Mouse (Mus musculus): Measurements from ENCODE around the gene Wdr24. TPM values are rescaled to one million over a fixed set of nuclear protein-coding genes. Genes with fewer than 3 reads are reported as not detected.

Wdr24 gene
- 22.9 and 25.5 TPM in 2 replicates for polyA plus RNA-seq (2014; fragmentation: Nextera tagmentation; extraction: Ambion mirVana)

DNA sequence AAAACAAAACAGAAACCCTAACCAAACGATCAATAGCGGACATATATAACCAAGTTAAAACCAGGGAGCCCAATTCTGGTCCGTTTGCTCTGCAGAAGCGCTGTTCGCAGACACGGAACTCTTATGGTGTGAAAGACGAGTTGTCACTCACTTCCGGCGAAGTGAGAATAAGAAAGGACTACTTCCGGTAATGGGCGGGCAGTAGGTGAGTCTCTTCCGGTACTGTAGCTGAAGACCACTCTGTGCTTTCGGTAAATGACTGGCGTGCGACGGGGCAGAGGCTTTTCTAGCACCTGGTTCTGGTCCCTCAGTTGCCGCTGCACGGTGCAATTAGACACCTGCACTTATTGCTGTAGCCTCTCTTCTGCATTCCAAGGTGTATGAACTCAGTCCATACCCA is at the start of gene Wdr24:
Gene Wdr24 (plus strand): TSS at position 176 of the 400 bp plus-strand sequence.
- WGBS, result 0% methylated on average over 18 of the region's 18 CpGs
- Histone ChIP-seq H3K36me3 (ENCODE audit: control insufficient read depth, insufficient read depth, low read length) (peaks cover 23% of the 10 kb centered on the region), H3K27ac (replicated peaks; ENCODE audit: low read depth, low read length) (peak within 1 kb of the TSS; percentile 29; the same call in 1 of the 2 replicates), H3K4me2 (ENCODE audit: low read depth, low read length) (peak within 1 kb of the TSS; percentile 98), H3K4me1 (ENCODE audit: control insufficient read depth, insufficient read depth, low read length) (peaks cover 12% of the 10 kb centered on the region), H3K9me3 (ENCODE audit: control insufficient read depth, low read length) (no peaks in the 10 kb centered on the region), H3K4me3 (ENCODE audit: low read depth, low read length) (peak within 1 kb of the TSS; percentile 74), H3K27me3 (replicated peaks; ENCODE audit: control insufficient read depth, insufficient read depth, low read length) (peaks cover 28% of the 10 kb centered on the region), H3K9ac (ENCODE audit: low read depth, low read length) (peak within 1 kb of the TSS; percentile 76)
- peak; percentile 95 for DNase-seq (ENCODE audit: low spot score)
- ATAC-seq (ENCODE audit: low read depth), result peak; percentile 79

DNA sequence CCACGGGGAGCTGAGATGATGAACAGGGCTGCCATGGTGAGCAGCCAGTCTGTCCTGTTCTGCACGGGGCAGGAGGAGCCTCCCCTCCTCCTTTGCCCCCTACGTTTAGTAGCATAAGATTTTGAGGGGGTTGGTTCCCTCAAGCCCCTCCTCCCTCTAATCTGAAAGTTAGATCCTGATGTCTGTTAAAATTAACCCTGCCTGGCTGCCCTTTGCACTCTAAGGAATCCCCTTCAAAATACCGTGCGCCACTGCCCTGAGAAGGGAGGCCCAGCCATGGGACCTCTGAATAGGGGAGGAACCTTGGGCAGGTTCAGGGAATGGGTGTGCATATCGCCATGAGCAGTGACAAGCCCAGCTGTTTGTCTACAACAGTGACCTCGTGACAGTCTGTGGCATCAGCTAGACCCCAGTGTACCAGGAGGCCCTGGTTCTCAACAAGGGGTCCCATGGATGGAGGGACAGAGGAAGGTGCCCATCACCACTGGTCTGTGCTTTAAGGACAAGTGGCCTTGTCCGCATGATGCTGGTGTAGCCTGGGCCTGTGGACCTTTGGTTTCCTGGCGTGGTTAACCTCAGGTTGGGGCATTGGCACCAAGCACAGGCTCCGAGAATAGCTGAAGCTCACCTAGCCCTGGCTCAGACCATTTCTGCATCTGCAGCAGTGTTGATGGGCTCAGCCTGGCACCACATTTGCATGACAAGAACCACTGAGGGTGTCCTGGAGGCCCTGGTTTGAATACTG is 47.9 kb upstream of the Wdr24 start:
- no peaks in the 10 kb centered on the region for H3K27me3 ChIP-seq (replicated peaks; ENCODE audit: control insufficient read depth, insufficient read depth, low read length)
- no peak overlapping the region for H3K4me3 ChIP-seq (ENCODE audit: low read depth, low read length)
- ATAC-seq (ENCODE audit: low read depth) (no peak), DNase-seq (ENCODE audit: low spot score) (no peak)
- H3K36me3 ChIP-seq (ENCODE audit: control insufficient read depth, insufficient read depth, low read length), result peaks cover 15% of the 10 kb centered on the region
- H3K9ac ChIP-seq (ENCODE audit: low read depth, low read length), result no peak overlapping the region
- 0 out of 2 replicates have a peak, but pooled peaks cover 3% of the 10 kb centered on the region for H3K4me1 ChIP-seq (ENCODE audit: control insufficient read depth, insufficient read depth, low read length)
- H3K27ac ChIP-seq (replicated peaks; ENCODE audit: low read depth, low read length), result no peak overlapping the region
- no peaks in the 10 kb centered on the region for H3K9me3 ChIP-seq (ENCODE audit: control insufficient read depth, low read length)
- H3K4me2 ChIP-seq (ENCODE audit: low read depth, low read length), result no peak overlapping the region
- 76% methylated on average over 10 of the region's 10 CpGs for WGBS

DNA sequence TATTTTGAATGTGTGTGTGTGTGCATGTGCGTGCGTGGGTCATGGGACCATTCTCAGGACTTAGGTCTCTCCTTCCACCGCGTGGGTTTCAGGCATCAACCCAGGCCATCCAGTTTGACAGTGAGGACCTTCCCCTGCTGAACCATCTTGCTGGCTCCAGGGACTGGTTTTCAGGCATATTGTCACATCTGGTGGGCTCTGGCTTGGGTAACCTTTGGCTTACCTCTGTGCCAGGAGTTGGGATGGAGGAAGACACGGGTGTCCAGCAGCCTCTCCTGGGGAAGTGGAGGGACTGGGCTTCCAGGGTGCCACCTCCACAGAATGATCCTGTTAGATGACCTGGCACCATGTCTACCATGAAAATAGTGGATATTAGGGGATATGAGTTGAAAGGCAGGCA is 45.5 kb upstream of the Wdr24 start:
- WGBS, result 90% methylated on average over 5 of the region's 5 CpGs
- Histone ChIP-seq H3K4me2 (ENCODE audit: low read depth, low read length) (no peak overlapping the region), H3K9ac (ENCODE audit: low read depth, low read length) (no peak overlapping the region), H3K27me3 (replicated peaks; ENCODE audit: control insufficient read depth, insufficient read depth, low read length) (no peaks in the 10 kb centered on the region), H3K4me3 (ENCODE audit: low read depth, low read length) (no peak overlapping the region), H3K9me3 (ENCODE audit: control insufficient read depth, low read length) (no peaks in the 10 kb centered on the region), H3K4me1 (ENCODE audit: control insufficient read depth, insufficient read depth, low read length) (0 out of 2 replicates have a peak, but pooled peaks cover 3% of the 10 kb centered on the region), H3K36me3 (ENCODE audit: control insufficient read depth, insufficient read depth, low read length) (peaks cover 38% of the 10 kb centered on the region), H3K27ac (replicated peaks; ENCODE audit: low read depth, low read length) (no peak overlapping the region)
- no peak for DNase-seq (ENCODE audit: low spot score)
- ATAC-seq (ENCODE audit: low read depth), result no peak

DNA sequence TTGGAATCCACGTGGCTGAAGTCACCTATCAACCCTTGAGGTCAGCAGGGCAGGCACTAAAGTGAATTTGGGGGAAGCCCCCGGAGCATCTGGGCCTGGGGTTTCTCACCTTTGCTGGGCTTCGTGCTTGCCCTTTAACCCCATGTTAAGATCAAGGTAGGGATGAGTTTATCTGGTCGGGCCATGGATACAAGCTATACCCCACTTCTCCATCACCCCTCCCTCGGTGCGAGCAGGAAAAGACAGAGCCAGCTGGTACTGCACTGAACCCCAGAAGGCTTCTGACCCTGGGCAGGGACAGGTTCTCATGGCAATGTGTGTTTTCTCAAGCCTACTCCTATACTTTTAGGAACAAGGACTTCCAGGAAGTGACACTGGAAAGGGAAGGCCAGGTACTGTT is 42.1 kb upstream of the Wdr24 start:
- ATAC-seq (ENCODE audit: low read depth) (no peak), DNase-seq (ENCODE audit: low spot score) (no peak)
- H3K4me1 ChIP-seq (ENCODE audit: control insufficient read depth, insufficient read depth, low read length), result peaks cover 14% of the 10 kb centered on the region
- no peak overlapping the region for H3K9ac ChIP-seq (ENCODE audit: low read depth, low read length)
- H3K4me3 ChIP-seq (ENCODE audit: low read depth, low read length), result no peak overlapping the region
- H3K27me3 ChIP-seq (replicated peaks; ENCODE audit: control insufficient read depth, insufficient read depth, low read length), result no peaks in the 10 kb centered on the region
- WGBS, result 78% methylated on average over 6 of the region's 6 CpGs
- H3K4me2 ChIP-seq (ENCODE audit: low read depth, low read length), result no peak overlapping the region
- H3K9me3 ChIP-seq (ENCODE audit: control insufficient read depth, low read length), result no peaks in the 10 kb centered on the region
- H3K27ac ChIP-seq (replicated peaks; ENCODE audit: low read depth, low read length), result no peak overlapping the region
- peaks cover 50% of the 10 kb centered on the region for H3K36me3 ChIP-seq (ENCODE audit: control insufficient read depth, insufficient read depth, low read length)

DNA sequence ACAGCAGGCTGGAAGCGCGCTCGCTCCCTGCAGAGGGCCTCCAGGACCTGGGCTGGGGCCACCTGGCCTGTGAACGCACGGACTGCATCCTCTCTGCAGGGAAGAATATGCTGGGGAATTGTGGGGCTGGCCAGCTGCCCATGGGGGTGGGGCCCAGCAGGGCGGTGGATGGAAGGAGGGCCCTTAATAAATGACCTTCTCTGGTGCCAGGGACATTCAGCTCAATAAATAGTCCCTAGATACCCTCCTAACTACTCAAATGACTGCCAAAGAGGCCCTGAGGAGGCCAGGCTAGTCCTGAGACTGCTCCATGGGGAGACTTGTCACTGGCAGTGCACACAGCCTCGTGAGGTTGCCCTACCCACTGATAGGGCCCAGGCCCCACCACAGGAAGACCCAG is 40.3 kb upstream of the Wdr24 start:
- peaks cover 14% of the 10 kb centered on the region for H3K4me1 ChIP-seq (ENCODE audit: control insufficient read depth, insufficient read depth, low read length)
- DNase-seq (ENCODE audit: low spot score) (no peak), ATAC-seq (ENCODE audit: low read depth) (no peak)
- no peak overlapping the region for H3K27ac ChIP-seq (replicated peaks; ENCODE audit: low read depth, low read length)
- no peak overlapping the region for H3K9ac ChIP-seq (ENCODE audit: low read depth, low read length)
- no peaks in the 10 kb centered on the region for H3K27me3 ChIP-seq (replicated peaks; ENCODE audit: control insufficient read depth, insufficient read depth, low read length)
- no peak overlapping the region for H3K4me3 ChIP-seq (ENCODE audit: low read depth, low read length)
- H3K36me3 ChIP-seq (ENCODE audit: control insufficient read depth, insufficient read depth, low read length), result peaks cover 59% of the 10 kb centered on the region
- no peak overlapping the region for H3K4me2 ChIP-seq (ENCODE audit: low read depth, low read length)
- no peaks in the 10 kb centered on the region for H3K9me3 ChIP-seq (ENCODE audit: control insufficient read depth, low read length)
- 77% methylated on average over 7 of the region's 7 CpGs for WGBS

DNA sequence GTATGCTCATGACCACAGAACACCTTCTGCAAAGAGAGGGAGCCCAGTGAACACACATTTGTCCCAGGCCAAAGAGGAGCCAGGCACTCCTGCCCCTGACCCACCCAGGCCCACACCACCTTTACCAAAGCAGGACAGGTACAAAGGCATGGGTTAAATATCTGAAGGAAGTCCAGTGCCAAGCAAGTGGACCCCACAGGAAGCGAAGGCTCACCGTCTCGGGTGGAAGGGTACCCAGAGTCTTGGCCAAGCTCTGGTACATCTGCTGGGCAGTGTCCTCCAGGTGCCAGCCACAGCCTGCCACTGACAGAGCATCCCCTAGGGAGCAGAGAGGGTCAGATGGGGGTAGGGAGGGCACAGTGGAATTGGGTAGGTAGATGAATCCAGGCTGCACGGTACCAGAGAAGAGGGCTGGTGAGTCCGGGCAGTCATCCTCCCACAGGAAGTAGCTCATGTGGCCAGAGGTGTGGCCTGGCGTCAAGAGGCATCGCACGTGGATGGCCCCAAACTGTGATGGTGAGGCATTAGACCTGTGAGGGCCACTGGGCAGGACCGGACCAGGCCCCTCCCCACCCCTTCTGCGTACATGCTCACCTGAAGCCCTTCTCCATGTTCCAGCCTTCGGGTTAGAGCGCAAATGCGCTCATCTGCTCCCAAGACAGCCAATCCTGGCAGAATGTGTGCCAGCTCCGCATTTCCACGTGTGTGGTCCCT is 39.4 kb upstream of the Wdr24 start:
- 79% methylated on average over 15 of the region's 15 CpGs for WGBS
- peak overlapping the region; percentile 87 for H3K4me2 ChIP-seq (ENCODE audit: low read depth, low read length)
- H3K9me3 ChIP-seq (ENCODE audit: control insufficient read depth, low read length), result no peaks in the 10 kb centered on the region
- ATAC-seq (ENCODE audit: low read depth) (no peak), DNase-seq (ENCODE audit: low spot score) (no peak)
- H3K27me3 ChIP-seq (replicated peaks; ENCODE audit: control insufficient read depth, insufficient read depth, low read length), result no peaks in the 10 kb centered on the region
- H3K36me3 ChIP-seq (ENCODE audit: control insufficient read depth, insufficient read depth, low read length), result peaks cover 58% of the 10 kb centered on the region
- H3K4me1 ChIP-seq (ENCODE audit: control insufficient read depth, insufficient read depth, low read length), result peaks cover 14% of the 10 kb centered on the region
- peak overlapping the region; percentile 76 for H3K4me3 ChIP-seq (ENCODE audit: low read depth, low read length)
- no peak overlapping the region for H3K27ac ChIP-seq (replicated peaks; ENCODE audit: low read depth, low read length)
- peak overlapping the region; percentile 82 for H3K9ac ChIP-seq (ENCODE audit: low read depth, low read length)

DNA sequence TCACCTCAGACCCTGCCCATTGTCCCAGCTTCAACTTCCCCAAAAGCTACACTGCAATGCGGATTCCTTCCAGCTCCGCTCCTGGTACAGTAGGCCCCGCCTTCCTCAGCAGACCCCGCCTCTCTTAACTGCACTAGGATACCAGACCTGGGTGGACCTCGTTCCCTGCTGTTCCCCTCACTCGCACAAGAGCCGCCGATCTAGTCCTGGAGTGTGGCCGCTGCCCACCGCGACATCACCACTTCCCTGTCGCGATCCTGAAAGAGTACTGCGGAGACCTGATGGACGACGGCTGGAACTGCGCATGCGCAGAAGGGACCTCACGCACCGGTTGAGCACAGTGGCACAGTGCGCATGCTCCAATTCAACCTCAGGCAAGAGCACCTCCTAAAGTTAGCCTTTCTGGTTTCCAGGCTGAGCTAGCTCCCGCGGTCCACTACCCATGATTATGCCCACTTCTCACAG is 38.1 kb upstream of the Wdr24 start, which contains the start of gene Haghl:
Gene Haghl (minus strand): TSS at position 393 of the 465 bp plus-strand sequence.
- Histone ChIP-seq H3K4me2 (ENCODE audit: low read depth, low read length) (peak within 1 kb of the TSS; percentile 87), H3K9ac (ENCODE audit: low read depth, low read length) (peak within 1 kb of the TSS; percentile 82), H3K27ac (replicated peaks; ENCODE audit: low read depth, low read length) (peak within 1 kb of the TSS; percentile 91), H3K27me3 (replicated peaks; ENCODE audit: control insufficient read depth, insufficient read depth, low read length) (no peaks in the 10 kb centered on the region), H3K4me3 (ENCODE audit: low read depth, low read length) (peak within 1 kb of the TSS; percentile 76), H3K4me1 (ENCODE audit: control insufficient read depth, insufficient read depth, low read length) (peaks cover 14% of the 10 kb centered on the region), H3K36me3 (ENCODE audit: control insufficient read depth, insufficient read depth, low read length) (peaks cover 56% of the 10 kb centered on the region), H3K9me3 (ENCODE audit: control insufficient read depth, low read length) (no peaks in the 10 kb centered on the region)
- ATAC-seq (ENCODE audit: low read depth), result peak; percentile 89
- peak; percentile 97 for DNase-seq (ENCODE audit: low spot score)
- WGBS, result 0% methylated on average over 23 of the region's 23 CpGs

DNA sequence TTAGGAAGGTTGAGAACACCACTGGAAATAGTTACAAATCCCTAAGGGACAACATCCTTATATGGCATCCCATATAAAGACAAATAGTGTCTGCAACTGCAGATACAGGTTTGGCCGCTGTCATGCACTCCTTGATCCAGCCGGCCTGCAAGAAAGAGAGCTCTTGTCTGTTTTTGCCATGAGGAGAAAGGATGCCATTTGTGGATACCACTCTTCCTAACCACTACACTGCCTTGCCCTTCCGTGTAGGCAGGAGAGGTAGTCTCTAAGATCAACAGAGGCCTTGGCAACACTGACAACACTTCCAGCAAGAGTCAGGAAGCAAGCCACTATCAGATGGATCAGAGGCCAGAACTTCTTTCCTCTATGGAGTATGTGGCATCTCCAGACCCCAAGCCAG is 37.1 kb upstream of the Wdr24 start, which contains the start of gene Ccdc78:
Gene Ccdc78 (plus strand): TSS at position 301 of the 400 bp plus-strand sequence.
- no peaks in the 10 kb centered on the region for H3K9me3 ChIP-seq (ENCODE audit: control insufficient read depth, low read length)
- H3K4me2 ChIP-seq (ENCODE audit: low read depth, low read length), result peak within 1 kb of the TSS; percentile 87
- H3K4me1 ChIP-seq (ENCODE audit: control insufficient read depth, insufficient read depth, low read length), result peaks cover 19% of the 10 kb centered on the region
- 80% methylated on average over 3 of the region's 3 CpGs for WGBS
- H3K4me3 ChIP-seq (ENCODE audit: low read depth, low read length), result peak within 1 kb of the TSS; percentile 76
- H3K9ac ChIP-seq (ENCODE audit: low read depth, low read length), result peak within 1 kb of the TSS; percentile 82
- DNase-seq (ENCODE audit: low spot score) (no peak), ATAC-seq (ENCODE audit: low read depth) (no peak)
- H3K27ac ChIP-seq (replicated peaks; ENCODE audit: low read depth, low read length), result peak within 1 kb of the TSS; percentile 91
- H3K27me3 ChIP-seq (replicated peaks; ENCODE audit: control insufficient read depth, insufficient read depth, low read length), result no peaks in the 10 kb centered on the region
- peaks cover 47% of the 10 kb centered on the region for H3K36me3 ChIP-seq (ENCODE audit: control insufficient read depth, insufficient read depth, low read length)

Data from embryonic facial prominence, embryonic 14.5 days (tissue).